Mouse (Mus musculus) NIH3T3 (cell line): ENCODE measurements around the gene Cfap99.
A peak's percentile ranks its signal among the peaks of the same experiment; 100 is the strongest.

Experiments used
- DNase-seq: peaks from one replicate; pipeline ENCODE4 v3.0.0-alpha.2; 2012; ENCODE audit warnings: low read depth

The Cfap99 gene

DNA sequence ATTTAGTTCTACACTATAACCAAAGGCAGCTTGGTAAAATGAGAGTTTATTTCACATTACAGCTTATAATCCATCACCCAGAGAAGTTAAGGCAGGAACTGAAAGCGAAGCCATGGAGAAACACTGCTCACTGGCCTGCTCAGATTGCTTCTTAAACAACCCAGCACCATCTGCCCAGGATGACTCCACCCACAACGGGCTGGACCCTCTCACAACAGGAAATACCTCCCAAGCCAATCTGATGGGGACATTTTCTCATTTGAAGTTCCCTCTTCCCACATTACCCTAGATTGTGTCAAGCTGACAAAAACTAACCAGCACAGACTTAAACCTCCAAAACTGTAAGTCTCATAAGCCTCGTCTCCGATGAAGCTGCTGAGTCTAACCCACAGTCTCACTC, 10.3 kb upstream of the Cfap99 start:
- no peak for DNase-seq

DNA sequence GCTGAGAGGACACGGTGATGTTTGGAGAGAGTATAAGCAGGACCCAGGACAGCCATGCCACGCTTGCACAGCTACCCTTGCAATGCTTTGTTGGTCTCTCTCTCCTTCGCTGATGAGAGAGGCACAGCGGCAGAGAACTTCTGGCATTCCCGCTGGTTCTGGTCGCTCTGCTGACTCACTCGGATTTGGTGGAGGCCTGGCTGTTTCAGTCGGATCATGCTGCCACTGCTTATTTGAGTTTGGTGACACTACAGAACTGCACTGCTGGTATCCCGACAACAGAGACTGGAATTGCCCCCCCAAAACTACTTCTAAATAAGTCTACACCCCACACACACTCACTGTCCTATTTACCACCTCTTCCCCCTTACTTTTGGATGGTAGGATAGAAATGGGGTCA, 9.2 kb upstream of the Cfap99 start:
- DNase-seq, result no peak

DNA sequence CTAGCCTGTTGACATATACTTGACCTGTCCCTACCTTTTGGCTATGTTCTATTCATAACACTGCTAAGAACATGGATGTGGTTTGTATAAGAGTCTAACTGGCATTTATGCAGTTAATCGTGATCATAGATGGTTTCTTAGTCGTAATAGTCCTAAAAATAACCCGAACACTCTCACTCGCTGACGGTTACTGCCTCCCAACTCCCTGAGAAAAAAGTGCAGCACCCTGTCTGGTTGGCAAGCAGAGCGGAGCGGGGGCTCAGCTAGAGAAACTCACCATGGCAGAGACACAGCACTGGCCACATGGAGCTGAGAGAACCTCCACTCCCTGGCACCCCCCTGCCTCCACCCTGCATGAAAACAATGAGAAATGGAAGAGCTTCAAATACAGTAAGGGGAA, 7.4 kb upstream of the Cfap99 start:
- DNase-seq, result no peak

DNA sequence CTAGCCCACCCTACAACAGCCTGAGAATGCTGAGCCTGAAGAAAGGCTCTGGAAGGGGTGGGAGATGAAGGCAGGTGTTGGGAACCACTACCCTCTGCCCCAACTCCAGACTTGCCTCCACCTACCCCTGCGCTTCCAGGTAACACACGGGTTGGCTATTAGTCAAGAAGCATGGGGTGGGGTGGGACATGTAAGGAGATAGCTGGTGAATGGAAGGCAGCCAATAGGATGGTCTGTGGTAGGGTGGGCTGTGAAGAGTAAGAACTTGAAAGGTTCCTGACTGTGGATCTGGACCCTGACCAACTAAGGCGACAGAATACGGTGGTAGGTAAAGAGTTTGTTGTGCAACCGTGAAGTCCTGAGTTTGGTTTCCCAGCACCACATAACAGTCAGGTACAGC, 5.0 kb upstream of the Cfap99 start:
- no peak for DNase-seq

DNA sequence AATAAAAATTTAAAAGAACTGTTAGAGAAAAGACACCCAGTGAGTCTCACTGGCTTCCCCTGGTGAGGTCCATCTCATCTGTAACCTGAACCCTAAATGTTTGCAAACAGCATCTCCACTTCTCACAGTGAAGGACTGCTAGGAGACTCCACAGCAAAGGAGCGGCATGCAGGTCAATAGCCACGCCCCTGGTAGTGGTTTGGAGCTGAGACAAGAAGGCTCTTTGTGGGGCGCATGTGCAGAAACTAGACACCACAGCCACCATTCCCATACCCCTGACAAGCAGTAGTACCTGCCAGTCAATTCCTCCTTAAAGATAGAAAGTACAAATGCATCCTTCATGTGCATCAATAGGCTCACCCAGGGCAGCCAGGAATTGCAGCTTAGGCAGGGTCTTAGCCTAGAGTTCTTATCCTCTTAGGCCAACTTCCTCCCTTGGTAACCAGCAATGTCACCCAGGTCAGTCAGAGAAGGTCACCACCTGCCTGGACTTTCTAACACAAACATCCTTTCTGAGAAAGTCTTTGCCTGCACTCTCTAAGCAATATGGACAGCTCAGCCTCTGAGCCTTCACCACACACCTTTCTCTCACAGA, 4.1 kb upstream of the Cfap99 start:
- peak; percentile 21 for DNase-seq

DNA sequence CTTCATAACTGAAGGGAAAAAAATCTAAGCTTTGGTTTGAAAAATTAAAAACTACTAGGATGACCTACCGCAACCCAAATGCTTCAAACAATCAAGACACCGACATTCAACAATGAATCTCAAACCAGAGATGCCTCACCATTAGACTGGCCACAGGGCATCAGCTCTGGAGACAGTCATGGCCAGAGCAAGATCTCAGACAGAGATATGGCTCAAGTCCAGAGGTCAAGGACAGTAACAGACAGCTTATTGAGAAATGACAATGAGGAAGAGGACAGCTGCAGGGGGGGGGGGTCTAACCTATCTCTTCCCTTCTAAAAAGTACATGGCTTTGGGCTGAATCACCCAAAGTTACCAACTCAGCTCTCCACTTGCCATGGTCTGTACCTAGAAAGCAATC, 3.1 kb upstream of the Cfap99 start:
- DNase-seq, result no peak

DNA sequence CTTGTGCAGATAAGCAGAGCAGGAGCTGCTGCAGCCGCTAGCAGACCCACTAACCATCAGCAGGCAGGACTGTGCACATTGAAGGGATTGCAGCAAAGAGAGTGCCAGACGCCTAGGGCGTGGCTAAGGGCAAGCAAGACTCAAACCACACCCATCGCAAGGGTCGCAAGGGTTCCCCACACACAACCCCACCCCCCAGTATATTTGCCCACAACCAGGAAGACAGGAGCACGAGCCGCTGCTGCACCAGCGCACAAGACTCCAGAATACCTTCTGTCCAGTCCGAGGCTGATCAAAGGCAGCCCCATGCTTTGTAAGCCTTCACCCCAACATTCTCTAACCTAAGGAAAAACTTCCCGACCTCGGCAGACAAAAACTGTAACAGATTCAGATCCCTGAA, 1.9 kb upstream of the Cfap99 start:
- no peak for DNase-seq

DNA sequence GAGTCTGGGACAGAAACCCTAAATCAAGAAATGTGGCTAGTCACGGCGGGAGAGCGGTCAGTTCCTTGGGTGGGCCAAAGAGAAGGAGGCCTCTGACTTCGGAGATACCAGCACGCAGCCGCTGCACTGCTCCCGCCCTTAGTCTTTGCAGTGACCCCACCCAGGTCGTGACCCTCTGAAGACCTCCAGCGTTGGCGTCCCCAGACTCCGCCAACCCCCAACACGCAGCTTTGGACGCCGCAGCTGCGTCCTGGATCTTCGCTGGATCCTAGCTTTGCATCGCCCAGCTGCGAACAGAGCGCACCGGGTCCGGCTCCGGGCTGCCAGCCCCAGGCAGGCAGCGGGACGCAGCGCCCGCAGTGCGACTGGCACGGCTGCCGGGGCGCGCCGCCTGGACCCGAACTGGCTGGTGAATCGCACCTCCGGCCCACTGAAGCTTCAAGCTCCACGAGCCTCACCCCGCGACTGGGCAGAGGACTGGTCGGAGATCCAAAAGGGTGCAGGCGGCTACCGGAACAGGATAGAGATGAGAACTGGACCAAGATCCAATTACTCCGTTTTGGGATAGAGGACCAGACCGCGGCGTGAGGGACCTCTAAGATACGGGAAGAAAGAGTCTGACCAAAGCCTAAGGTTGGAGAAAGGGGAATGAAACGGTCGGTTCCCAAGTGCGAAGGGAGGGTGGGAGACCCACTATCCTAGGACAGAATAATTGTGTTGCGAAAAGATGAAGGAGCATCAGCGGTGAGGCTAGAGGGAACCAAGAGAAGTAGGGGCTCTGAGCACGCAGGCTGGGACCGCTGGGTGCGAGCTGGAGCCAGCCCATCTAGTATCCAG, 1.2 kb upstream of the Cfap99 start:
- DNase-seq, result no peak

DNA sequence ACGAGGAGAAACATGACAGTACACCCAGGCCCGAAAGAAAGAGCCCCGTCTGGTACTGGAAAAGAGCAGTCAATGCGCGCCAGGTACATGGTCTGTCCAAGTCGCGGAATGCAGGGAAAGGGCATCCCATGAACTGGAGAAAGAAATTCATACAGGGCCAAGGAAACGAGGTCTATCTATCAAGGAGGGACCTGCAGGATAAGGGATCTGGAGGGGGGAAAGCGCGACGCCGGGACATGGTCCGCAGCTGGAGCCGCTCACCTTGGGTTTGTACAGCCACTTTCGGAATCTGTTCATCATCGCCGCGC, 608 bp upstream of the Cfap99 start:
- no peak for DNase-seq

DNA sequence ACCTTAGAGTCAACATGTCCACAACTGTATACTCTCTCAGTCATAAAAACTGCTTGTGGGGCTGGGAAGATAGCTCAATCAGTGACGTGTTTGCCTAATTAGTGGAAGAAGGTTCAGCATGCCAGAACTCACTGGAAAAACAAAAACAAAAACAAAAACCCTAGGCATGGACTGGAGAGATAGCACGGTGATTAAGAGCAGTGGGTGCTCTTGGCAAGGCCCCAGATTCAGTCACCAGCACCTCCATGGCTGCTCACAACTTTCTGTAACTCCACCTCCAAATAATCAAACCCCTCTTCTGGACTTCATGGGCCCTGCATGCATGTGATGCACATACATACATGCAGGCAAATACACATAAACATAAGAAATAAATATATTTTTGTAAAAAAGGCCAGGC, 886 bp downstream of the Cfap99 start:
- DNase-seq, result no peak

DNA sequence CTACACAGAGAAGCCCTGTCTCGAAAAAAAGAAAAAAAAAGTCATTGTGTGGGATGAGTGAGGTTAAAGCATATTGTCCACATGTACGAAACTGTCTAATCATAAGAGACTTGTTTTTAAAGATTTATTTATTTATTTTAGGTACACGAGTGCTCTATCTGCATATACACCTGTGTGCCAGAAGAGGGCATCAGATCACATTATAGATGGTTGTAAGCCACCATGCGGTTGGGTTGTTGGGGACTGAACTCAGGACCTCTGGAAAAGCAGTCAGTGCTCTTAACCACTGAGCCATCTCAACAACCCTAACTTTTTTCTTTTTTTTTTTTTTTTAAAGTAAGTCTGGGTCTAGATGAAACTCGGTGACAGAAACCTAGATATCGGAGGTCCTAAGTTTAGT, 5.0 kb downstream of the Cfap99 start:
- no peak for DNase-seq

DNA sequence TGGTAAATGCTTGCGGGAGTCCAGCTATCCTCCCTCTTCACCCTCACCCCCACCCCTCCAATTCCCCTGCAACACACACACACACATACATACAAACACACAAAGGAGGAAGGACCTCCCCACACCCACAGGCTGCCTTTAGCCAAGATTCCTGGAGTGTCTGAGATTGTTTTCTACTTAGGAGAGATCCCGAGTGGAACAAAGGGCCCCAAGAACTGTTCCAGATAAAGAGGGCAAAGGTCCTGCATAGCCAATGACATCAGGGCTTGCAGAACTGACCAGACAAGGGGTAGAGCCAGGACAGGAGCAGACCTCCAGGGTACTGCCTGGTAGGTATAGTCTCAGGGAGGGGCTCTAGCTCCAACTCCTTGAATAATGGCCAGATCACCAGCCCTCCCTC, 6.3 kb downstream of the Cfap99 start:
- DNase-seq, result peak; percentile 38

DNA sequence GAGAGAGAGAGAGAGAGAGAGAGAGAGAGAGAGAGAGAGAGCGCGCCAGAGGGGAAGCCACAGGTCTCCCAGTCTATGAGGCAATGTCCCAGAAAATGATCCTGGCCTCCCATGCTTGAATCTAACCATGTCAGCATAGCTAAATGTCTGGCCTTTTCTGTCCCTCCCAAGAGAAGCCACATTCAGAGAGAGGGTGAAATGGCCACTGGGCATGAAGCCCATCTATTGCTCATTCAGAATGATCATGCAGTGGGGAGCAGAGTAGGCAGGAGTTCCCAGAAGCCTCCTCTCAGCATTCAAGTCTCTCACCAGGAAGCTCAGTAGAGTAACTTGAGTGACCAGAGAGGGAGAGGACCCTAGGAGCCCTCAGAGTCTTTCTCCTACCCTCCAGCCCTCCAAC, 6.7 kb downstream of the Cfap99 start:
- DNase-seq, result peak; percentile 84

DNA sequence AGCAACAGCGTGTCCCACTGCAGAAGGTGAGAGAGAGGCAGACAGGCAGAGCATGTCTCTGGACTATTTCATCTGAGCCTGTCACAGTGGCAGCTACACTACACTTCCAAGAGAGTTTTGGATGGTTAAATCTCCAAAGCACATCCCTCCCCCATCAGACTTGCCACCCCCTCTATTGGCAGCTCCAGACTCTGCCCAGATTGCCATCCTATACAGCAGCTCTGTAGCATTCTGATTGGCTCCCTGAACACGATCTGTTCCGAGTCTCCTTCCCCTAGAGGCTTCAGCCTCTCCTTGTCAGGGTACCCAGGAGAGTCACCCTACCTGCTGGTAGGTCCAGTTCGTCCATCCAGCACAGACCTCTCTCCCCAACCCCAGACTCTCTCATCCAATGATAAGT, 9.7 kb downstream of the Cfap99 start:
- no peak for DNase-seq

DNA sequence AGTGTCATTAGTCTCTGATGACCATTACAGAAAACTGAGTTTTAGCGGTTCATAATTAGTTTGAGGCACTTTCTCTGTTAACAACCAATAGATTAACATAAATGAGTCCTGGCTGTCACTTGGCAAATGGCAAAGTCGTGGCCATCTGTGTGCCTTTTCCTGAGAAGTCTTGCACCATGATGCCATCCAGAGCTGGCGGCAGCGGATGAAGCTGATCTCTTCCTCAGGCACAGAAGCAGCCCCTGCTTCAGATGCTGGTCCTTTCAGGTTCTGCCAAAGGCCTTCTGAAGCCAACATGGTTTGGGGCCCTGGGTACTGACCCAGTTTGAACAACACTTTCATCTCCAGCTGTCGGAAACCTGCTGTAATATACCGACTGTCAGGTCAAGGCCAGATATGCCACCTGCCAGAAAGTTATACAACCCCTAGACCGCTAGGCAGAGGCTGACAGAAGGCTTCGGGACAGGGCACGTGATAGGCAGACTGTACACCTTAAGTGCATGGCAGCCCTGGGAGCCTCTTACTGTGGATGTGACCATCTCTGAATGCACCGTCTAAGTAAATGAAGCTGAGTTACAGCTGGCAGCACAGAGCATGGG, 10.6 kb downstream of the Cfap99 start:
- DNase-seq, result no peak

DNA sequence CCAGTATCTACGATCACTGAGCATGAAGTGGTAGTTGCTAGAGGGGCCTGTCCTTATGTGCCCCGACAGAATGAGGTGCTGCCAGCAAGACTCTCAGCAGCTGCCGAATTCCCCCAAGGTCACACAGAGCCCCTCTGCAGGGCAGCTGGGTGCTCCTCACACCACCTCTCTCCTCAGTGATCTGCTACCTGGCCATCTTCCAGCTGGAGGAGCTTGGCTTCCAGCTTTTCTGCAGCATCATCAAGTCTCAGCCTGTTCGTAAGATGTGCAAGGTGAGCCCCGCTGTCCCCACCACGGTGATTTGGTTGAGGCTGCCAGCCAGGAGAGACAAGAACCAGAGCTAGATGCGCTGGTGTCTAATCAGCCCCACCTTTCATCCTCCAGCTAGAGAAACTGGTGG, 14.0 kb downstream of the Cfap99 start:
- DNase-seq, result peak; percentile 23

DNA sequence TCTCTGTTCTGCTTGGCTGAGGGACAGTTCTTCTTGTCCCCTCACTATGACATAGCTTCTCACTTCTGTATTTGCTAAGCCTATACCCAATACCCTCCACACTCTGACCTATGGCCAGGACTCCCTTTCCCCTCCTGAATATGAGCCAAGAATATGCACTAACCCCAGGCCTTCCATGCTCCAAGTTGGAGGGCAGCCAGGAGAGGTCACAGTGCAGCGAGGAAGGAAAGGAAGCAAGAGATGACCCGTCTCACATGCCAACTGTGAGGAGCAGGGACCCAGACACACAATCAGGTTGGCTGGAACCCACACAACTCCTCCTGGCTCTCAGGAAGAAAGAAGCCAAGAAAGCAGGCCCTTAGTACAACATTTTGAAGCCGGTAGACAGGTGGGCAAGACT, 20.6 kb downstream of the Cfap99 start:
- no peak for DNase-seq

DNA sequence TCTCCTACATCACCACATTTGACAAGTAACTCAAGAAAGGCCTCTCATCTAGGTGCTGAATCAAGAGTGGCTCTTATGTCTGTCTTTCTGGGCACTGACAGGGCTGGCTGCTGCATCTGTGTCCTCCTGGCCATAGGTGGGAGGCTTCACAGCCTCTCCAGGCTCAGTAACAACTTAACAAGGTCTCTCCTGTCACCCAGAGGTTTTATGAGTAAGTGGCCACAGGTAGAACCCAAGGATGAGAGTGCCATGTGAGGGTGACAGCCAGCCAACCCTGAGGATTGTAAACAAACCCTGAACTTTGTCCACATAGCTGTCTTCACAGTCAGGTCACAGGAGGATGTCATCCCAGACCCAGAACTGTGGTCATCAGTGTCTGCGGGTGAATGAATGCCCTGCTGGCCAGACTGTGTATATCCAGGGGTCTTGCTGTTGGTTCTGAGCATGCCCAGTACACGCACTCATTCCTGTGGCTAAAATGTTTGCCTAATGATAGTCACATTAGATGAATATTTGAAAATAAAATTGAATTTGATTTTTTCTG, 31.2 kb downstream of the Cfap99 start:
- no peak for DNase-seq

DNA sequence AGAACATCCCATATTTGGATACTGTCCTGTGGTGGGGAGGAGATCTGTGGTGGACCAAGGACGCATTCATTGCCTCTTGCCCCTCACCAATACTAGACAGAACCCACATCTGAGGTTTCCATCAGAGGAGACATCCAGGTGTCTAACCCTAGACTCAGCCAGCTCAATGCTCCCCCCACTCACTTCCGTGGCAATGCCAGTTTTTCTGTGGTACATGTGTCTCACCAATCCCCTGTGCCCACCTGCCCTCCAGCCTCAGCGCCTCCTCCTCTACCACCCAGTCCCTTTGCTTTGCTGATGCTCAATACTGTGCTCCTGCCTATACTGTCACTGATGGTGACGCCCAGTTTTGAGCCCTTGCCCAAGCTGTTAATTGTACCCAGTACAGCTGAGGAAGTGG, 32.8 kb downstream of the Cfap99 start:
- DNase-seq, result no peak

DNA sequence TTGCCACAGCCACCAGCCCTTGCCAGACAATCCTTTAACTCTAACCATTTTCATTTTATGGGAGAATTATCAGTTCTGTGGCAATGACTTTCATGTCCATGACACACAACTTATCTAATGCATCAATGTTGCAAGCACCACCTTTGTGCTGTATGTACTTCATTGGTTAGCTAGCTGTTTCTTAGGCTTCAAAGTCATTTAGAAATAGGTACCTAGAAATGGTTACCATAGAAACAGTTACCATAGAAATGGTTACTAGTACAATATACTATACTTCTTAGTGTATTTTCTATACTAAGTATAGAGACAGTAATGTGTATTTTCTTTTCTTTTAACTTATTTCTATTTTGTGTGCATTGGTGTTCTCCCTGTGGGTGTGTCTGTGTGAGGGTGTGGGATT, 36.9 kb downstream of the Cfap99 start:
- no peak for DNase-seq

DNA sequence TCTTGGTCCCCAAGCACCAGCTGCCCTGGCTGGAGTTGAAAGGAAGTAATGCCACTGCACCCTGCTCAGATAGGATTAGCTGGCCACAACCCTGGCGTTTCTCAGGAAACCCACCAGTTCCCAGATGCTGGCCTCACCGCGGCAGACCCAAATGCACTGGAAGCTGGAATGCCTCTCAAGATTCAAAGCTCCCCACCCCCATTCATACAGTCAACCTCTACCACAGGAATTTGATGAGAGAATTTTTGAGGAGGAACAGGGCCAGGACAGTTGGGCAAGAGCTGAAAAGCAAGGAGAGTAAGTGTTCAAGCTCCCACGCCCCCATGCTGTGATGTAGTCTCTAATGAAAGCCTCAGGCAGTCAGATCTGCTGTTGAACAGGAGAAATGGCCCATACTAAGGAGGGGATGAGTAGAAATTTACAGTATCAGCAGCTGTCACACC, 37.9 kb downstream of the Cfap99 start:
- peak; percentile 86 for DNase-seq

DNA sequence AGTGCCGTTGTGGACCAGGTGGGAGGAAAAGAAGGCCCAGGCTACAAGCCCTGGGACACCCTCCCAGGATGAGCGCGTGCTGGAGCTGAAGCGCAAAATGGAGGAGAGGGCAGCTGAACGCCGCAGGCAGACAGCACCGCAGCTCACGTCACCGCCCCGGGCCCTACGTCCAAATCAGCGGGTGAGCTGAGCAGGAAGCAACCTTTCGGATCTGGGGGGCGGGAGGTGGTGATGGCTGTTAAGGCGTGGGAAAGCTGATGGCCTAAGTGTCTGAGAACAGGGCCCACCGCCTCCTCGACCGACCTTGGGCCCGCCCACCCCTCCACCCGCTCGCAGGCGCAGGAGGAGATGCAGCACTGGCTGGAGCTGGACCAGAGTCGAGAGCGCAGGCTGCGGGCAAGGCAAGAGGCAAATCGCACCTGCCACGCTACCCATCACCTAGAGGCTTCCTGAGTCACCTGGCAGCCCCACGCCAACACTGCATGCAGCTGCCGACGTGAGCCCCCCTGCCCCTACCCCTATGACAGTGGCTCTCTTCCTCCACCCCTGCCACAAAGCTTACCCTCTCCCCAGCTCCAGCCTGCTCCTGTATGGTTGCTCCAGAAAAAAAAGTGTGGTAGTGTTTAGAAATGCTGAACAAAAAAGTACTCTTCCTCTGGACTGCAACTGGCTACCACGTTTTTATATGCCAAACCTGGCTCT, 38.6 kb downstream of the Cfap99 start:
- no peak for DNase-seq

DNA sequence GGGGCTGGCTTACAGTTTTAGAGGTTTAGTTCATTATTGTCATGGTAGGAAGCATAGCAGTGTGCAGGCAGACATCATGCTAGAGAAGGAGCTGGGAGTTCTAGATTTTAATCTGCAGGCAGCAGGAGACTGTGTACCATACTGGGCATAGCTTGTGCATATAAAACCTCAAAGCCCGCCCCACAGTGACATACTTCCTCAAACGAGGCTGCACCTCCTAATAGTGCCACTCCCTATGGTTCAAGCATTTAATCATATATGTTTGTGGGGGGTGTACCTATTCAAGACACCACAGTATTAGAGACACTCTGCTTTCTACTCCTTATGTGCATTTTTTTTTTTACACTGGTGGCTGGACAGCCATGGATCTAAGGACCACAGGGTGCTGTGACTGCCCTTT, 41.7 kb downstream of the Cfap99 start:
- DNase-seq, result no peak
